Mouse (Mus musculus): ENCODE measurements around the gene Nme2.

Nme2 gene

GRCm38 (mm10) chr11:93956159-93956558 is at the start of gene Nme2:
Nme2 (minus strand) TSS chr11:93956259.
- no peak for DNase-seq (ENCODE audit: low spot score in 2 of 2)

DNA sequence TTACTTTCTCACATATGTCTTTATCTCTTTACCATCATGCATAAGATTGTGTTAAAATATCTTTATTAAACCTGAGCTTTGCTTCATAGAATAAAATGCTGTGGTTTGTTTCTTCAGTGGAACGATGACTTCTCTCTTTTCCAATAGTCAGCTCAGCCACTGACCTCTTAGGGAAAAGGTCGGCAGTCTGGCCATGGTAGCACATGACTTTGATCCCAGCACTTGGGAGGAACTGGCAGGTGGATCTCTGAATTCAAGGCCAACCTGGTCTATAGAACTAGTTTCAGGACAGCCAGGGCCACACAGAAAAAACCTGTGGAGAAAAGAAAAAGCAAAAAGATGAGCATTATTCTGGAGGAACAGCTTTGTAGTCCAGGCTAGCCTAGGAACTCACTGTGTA is 47.3 kb upstream of the Nme2 start:
- no peak for DNase-seq (ENCODE audit: low spot score in 2 of 2)

DNA sequence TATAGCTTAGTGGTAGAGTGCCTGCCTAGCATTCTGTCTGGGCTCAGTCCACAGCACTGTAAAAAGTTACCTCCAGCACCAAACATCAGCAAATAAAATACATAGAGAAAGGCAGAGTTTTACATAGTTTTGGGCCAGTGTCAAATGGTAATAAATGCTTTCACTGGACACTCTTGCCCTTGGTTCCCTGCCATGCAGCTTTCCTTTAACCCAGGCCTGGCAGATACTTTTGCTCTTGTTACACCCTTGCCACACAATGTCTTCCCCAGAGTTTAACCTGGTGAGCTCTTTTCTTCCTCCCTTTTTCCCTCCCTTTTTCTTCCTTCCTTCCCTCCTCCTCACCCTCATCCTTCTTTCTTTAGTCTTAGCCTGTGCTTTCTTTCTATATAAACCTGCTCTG is 43.2 kb upstream of the Nme2 start:
- DNase-seq (ENCODE audit: low spot score in 2 of 2): no peak

GRCm38 (mm10) chr11:93997141-93997775 is 41.2 kb upstream of the Nme2 start:
- peak; percentile 60 to 70 for DNase-seq (ENCODE audit: low spot score in 2 of 2)

DNA sequence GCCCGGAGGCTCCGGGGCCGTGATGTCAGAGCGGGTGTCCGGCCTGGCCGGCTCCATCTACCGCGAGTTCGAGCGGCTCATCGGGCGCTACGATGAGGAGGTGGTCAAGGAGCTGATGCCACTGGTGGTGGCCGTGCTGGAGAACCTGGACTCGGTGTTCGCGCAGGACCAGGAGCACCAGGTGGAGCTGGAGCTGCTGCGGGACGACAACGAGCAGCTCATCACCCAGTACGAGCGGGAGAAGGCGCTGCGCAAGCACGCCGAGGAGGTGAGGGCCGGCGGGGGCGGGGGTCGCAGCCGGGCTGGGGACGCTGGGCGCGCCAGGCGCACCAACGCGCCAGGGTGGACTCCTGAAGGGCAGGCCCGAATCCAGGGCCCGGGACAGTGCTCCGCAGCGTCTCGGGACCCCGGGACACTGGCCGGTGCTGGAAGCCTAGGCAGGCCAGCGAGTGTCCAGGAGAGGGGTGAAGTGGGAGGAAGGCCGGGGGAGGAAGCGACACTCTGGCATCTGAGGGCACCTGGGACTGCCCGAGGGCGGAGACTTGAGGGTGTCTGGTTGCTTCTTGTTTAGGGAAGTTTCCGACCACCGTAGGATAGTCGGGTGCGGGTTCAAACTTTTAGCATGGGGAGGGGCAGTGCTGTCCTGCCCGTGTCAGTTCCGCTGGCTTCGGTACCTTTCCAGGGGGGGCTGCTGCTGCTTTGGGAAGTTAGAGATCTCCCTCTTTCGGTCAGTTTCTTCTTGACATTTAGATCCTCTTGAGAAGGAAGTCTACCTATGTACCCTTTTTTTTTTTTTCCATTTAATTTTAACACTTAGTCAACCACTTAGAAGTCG is 40.5 kb upstream of the Nme2 start:
- DNase-seq (ENCODE audit: low spot score in 2 of 2): peak; percentile 74

GRCm38 (mm10) chr11:93995720-93996305 is 39.8 kb upstream of the Nme2 start, which contains the start of gene Spag9:
Spag9 (plus strand) TSS chr11:93996091.
- peak; percentile 92 to 94 for DNase-seq (ENCODE audit: low spot score in 2 of 2)

DNA sequence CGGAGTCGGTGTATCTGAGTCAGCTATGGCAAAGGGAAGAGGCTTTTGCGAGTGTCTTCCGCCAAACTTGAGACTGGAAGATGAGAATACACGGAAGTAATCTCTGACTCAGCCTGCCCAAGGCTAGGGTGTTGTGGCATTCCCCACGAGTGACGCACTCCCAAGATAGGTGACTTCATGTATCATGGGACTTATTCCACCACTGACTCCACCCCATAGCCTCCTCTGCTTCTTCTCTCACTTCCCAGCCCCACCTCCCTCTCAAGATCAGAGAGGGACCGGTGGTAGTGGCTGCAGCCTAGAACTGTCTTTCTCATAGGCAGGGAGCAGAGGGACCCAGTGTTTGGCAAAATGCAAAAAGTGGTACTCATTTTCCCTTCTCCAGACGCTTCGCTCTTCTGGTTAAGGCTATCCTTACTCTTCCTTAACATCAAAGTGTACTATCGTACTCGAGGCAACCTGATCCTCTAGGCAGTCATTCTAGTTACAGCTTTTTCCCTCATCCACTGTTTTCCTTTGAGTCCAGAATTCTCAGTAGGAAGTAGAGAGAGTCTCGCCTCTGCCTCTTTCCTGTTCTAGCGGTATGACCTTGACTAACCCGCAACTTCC is 39.2 kb upstream of the Nme2 start:
- DNase-seq (ENCODE audit: low spot score in 2 of 2): peak; percentile 93

GRCm38 (mm10) chr11:93994531-93994930 is 38.5 kb upstream of the Nme2 start:
- DNase-seq (ENCODE audit: low spot score in 2 of 2): no peak

- no peak for DNase-seq (ENCODE audit: low spot score in 2 of 2)
Measured at GRCm38 (mm10) chr11:93988328-93989062, 32.4 kb upstream of the Nme2 start.

DNA sequence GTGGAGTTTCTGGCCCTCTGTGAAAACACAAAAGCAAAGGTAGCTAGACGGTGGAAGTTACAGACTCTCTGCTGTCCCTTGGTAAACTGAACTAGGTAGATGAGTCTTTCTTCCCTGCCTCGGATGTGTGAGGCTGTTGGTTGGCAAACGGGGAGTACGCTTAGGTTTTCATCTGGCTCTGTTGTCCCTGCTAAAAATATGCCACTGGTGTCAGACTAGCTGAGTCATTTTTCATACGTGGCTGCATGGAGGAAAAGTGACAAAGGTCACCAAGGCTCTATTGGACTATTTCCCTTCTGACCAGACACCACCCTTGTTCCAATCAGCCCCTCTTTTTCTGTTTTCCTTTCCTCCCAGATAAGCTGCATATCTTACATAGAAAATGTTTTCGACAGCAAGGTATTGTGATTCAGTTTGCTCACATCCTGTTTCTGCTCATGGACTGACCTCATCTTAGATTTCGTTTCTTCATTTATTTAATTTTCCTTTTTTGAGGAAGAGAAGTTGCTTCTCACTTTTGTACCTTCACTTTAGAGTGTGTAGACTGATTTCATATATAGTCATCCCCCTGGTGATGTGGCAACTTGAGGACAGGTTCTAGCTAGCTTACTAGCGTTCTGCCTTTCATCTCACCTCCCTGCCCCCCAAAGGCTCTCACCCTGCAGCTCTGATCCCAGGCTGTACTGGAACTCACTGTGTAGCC is 31.7 kb upstream of the Nme2 start:
- DNase-seq (ENCODE audit: low spot score in 2 of 2): peak in 1 of 2 experiments; percentile 20

DNA sequence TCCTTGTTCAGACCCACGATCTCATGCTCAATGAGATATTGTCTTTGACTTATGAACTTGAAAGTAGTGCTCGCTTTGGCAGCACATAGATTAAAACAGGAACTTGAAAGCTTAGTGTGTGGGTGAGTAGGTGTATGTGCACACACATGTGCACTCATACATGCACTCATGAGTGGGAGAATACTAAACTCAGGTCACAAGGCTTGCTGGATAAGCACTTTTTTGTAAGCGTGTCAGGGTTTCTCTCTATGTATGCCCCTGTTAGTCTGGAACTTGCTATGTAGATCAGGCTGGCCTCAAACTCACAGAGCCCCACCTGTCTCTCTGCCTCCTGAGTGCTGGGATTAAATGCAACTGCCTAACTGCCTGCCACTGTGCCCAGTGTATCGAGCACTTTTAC is 31.0 kb upstream of the Nme2 start:
- DNase-seq (ENCODE audit: low spot score in 2 of 2): peak in 1 of 2 experiments; percentile 45

- no peak for DNase-seq (ENCODE audit: low spot score in 2 of 2)
Measured at GRCm38 (mm10) chr11:93986298-93986697, 30.2 kb upstream of the Nme2 start.

DNA sequence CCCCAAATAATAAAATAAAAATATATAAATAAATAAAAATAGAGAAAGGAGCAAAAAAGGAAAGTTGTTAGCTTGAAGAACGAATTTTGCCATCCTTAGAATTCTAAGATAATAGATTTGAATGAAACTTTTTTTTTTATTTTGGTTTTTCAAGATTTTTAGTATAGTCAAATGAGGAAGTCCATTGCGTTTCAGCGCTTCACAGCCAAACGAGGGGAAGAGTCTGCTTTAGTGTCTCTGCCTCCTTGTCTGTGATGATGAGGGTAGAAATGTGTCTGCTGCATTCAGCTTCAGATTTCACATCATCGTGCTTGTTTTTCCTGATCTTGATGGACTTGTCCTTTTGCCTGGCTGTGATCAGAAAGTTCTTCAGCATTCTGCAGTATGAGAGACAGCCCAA is 29.2 kb upstream of the Nme2 start:
- no peak for DNase-seq (ENCODE audit: low spot score in 2 of 2)

- peak in 1 of 2 experiments; percentile 52 for DNase-seq (ENCODE audit: low spot score in 2 of 2)
Measured at GRCm38 (mm10) chr11:93984619-93985018, 28.6 kb upstream of the Nme2 start.

- DNase-seq (ENCODE audit: low spot score in 2 of 2): no peak
Measured at GRCm38 (mm10) chr11:93979502-93980049, 23.5 kb upstream of the Nme2 start.

GRCm38 (mm10) chr11:93972951-93973350 is 16.9 kb upstream of the Nme2 start:
- DNase-seq (ENCODE audit: low spot score in 2 of 2): no peak

DNA sequence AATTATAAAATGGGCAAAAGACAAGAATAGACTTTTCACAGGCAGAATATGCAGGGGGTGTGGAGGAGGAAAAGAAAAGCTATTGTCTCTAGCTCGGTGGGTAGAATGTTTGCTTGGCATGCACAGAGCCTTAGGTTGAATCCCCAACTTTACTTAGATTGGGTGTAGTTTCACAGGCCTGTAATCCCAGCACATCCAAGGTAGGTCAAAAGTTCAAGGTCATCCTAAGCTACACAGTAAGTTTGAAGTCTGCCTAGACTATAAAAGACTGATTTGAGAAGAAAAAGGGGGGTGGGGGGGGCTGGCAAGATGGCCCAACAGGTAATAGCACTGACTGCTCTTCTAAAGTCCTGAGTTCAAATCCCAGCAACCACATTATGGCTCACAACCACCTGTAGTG is 13.7 kb upstream of the Nme2 start:
- no peak for DNase-seq (ENCODE audit: low spot score in 2 of 2)

DNA sequence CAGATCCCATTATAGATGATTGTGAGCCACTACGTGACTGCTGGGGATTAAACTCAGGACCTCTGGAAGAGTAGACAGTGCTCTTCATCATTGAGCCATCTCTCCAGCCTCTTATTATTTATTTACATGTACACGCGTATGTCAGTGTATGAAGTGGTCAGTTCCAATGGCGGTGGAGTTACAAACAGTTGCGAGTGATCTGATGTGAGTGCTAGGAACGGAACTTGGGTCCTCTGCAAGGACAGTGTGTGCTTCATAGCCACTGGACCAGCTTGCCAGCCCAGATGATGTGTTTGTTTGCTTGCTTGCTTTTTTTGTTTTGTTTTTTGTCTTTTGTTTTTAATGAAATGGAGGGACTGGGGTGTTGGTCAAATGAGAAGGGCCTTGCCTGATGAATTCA is 13.1 kb upstream of the Nme2 start:
- DNase-seq (ENCODE audit: low spot score in 2 of 2): no peak

GRCm38 (mm10) chr11:93968848-93969128 is 12.7 kb upstream of the Nme2 start:
- DNase-seq (ENCODE audit: low spot score in 2 of 2): no peak

DNA sequence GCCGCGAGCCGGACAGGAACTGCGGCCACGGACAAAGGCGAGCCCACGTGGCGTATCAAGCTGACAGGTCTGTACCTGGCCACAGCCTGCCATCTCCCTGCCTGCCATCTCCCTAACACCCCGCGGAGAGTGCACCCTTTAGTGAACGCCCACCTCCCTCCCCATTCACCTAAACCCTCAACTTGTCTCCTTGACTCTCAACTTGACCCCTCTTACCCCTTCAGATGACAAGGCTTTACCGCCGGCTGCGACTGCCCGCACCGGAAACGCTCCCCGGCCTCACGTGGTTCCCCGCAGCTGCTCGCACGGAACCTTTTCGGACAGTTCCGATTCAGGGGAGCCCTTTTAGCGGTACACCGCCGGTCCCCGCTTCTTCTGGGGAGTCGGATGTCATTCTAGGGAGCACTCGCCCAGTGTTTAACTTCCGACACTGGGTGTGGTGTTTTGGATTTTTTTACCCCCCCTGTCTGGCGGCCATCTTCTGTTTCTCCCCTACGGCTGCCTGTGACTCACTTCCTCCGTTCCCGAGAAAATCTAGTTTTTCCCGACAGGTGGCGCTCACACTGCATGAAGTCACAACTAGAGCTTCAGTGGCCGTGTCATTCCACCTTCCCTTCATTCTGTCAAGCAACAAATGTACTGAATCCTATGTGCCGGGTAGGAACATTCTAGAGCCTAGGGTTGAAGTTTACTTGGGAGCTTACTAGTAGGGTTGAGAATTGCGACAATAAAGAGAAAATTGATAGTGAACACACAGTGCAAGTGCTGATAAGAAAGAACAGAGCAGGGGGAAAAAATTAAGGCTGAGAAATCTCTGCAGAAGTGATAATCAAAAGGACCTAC is 12.2 kb upstream of the Nme2 start, which contains the start of the genes Gm20390 and Nme1:
Gm20390 (minus strand) TSS at position 289 of the 843 bp plus-strand sequence.
Nme1 (minus strand) TSS at position 517 of the 843 bp plus-strand sequence.
- peak; percentile 97 to 98 for DNase-seq (ENCODE audit: low spot score in 2 of 2)
